8 mouse cellular contexts compared by ENCODE assay signal in the genomic region with DNA sequence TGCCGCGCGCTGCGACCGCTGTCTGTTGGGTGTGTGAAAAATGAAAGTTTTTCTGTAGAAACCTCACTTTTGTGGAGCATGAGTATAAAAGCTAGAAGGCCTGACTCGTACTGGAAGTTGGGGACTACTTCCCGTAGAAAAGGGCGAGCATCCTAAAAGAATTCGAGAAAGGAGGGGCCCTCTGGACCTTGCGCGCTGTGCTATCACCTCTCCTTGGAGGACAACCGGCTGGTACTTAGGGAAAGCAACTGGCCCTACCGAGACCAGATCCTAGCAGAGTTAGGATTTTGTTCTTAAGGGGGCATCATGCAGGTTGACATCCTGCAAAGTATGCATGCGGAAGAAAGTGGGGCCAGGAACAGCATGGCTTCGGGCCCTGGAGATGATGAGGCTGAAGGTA. TPM values are rescaled to one million over a fixed set of nuclear protein-coding genes. Genes with fewer than 3 reads are reported as not detected.
DNase-seq lines count a peak whose midpoint lies in the region; ATAC-seq and TF ChIP-seq lines count a peak whose summit lies in the region.

No protein-coding gene starts in this region.

- peak overlapping the region; percentile 96 for H3K27ac ChIP-seq in heart, embryonic 12.5 days (ENCODE audit: poor library complexity, severe bottlenecking)
- H3K27ac ChIP-seq in forebrain, embryonic 13.5 days, result 0 out of 2 replicates have a peak overlapping the region, but pooled peaks have one; percentile 95
- peak overlapping the region; percentile 95 for H3K27ac ChIP-seq in liver, embryonic 11.5 days (ENCODE audit: low read depth, low read length)
- H3K27ac ChIP-seq in small intestine, adult 2 months (ENCODE audit: insufficient read depth, low read depth, low read length), result peak overlapping the region; percentile 28; the same call in 1 of the 2 replicates

- H3K27me3 ChIP-seq in heart, embryonic 12.5 days (replicated peaks), result 0 out of 2 replicates have a peak, but pooled peaks cover 3% of the 10 kb centered on the region
- H3K27me3 ChIP-seq in G1E (ENCODE audit: insufficient read depth, low read length), result peaks cover 3% of the 10 kb centered on the region; the same call in 1 of the 2 replicates
- H3K27me3 ChIP-seq in forebrain, embryonic 13.5 days, result no peaks in the 10 kb centered on the region
- H3K27me3 ChIP-seq in liver, embryonic 11.5 days (replicated peaks; ENCODE audit: control insufficient read depth, insufficient read depth, low read length), result no peaks in the 10 kb centered on the region
- no peaks in the 10 kb centered on the region for H3K27me3 ChIP-seq in small intestine, adult 2 months (ENCODE audit: control insufficient read depth, insufficient read depth, low read length)

- DNase-seq in heart, postnatal 36 days, result no peak
- DNase-seq in G1E (ENCODE audit: low spot score), result no peak
- peak; percentile 57 for DNase-seq in liver, embryonic 11.5 days (ENCODE audit: low spot score)
- DNase-seq in layer of hippocampus, postnatal 10 days (ENCODE audit: low spot score in 2 of 2), result no peak
- no peak for DNase-seq in T-cell, adult 2 months (ENCODE audit: low spot score)

- no peaks in the 10 kb centered on the region for H3K9me3 ChIP-seq in heart, embryonic 12.5 days (replicated peaks)
- H3K9me3 ChIP-seq in G1E (replicated peaks), result no peaks in the 10 kb centered on the region
- H3K9me3 ChIP-seq in forebrain, embryonic 13.5 days (replicated peaks), result no peaks in the 10 kb centered on the region
- H3K9me3 ChIP-seq in liver, embryonic 11.5 days (ENCODE audit: control insufficient read depth, low read length), result no peaks in the 10 kb centered on the region

- H3K9ac ChIP-seq in heart, embryonic 12.5 days, result peak overlapping the region; percentile 96
- H3K9ac ChIP-seq in forebrain, embryonic 13.5 days, result peak overlapping the region; percentile 99
- peak overlapping the region; percentile 97 for H3K9ac ChIP-seq in liver, embryonic 11.5 days (ENCODE audit: low read depth, low read length)

- no peak for ATAC-seq in heart, embryonic 12.5 days (ENCODE audit: insufficient number of reproducible peaks, low FRiP score)
- no peak for ATAC-seq in G1E (ENCODE audit: extremely low read depth, insufficient number of reproducible peaks, low FRiP score, poor library complexity, severe bottlenecking)
- peak; percentile 2; the same call in 1 of the 2 replicates for ATAC-seq in forebrain, embryonic 13.5 days
- no peak for ATAC-seq in liver, embryonic 11.5 days (replicated peaks; ENCODE audit: low FRiP score)

- H3K4me1 ChIP-seq in heart, embryonic 12.5 days (replicated peaks), result peaks cover 36% of the 10 kb centered on the region
- H3K4me1 ChIP-seq in G1E (ENCODE audit: insufficient read depth, low read depth, low read length), result peaks cover 45% of the 10 kb centered on the region
- H3K4me1 ChIP-seq in forebrain, embryonic 13.5 days, result peaks cover 40% of the 10 kb centered on the region
- H3K4me1 ChIP-seq in liver, embryonic 11.5 days (replicated peaks; ENCODE audit: control insufficient read depth, insufficient read depth, low read length), result peaks cover 34% of the 10 kb centered on the region
- peaks cover 19% of the 10 kb centered on the region; the same call in 1 of the 2 replicates for H3K4me1 ChIP-seq in small intestine, adult 2 months (ENCODE audit: control insufficient read depth, insufficient read depth, insufficient read length, low read length)

- peak overlapping the region; percentile 99 for H3K4me2 ChIP-seq in heart, embryonic 12.5 days
- H3K4me2 ChIP-seq in forebrain, embryonic 13.5 days, result peak overlapping the region; percentile 91
- peak overlapping the region; percentile 92 for H3K4me2 ChIP-seq in liver, embryonic 11.5 days

- TF ChIP-seq CTCF in G1E (IDR thresholded peaks at IDR 0.05; ENCODE audit: low read depth, low read length), result no peak
- TF ChIP-seq CTCF in small intestine, adult 2 months (IDR thresholded peaks at IDR 0.05; ENCODE audit: extremely low read depth, insufficient read length, insufficient replicate concordance, low read depth, low read length), result no peak

- no peak for TF ChIP-seq POLR2A in small intestine, adult 2 months (IDR thresholded peaks at IDR 0.05; ENCODE audit: low read depth, low read length)

- H3K4me3 ChIP-seq in heart, embryonic 12.5 days, result peak overlapping the region; percentile 84
- H3K4me3 ChIP-seq in G1E (ENCODE audit: low read depth, low read length), result peak overlapping the region; percentile 97
- peak overlapping the region; percentile 100 for H3K4me3 ChIP-seq in forebrain, embryonic 13.5 days
- peak overlapping the region; percentile 98 for H3K4me3 ChIP-seq in liver, embryonic 11.5 days (ENCODE audit: low read depth, low read length)
- peak overlapping the region; percentile 73 for H3K4me3 ChIP-seq in small intestine, adult 2 months (ENCODE audit: low read depth, low read length)

- WGBS in heart, embryonic 12.5 days, result 5% methylated on average over 15 of the region's 15 CpGs
- 2% methylated on average over 15 of the region's 15 CpGs for WGBS in forebrain, embryonic 13.5 days
- 5% methylated on average over 15 of the region's 15 CpGs for WGBS in liver, embryonic 11.5 days
- 4% methylated on average over 15 of the region's 15 CpGs for WGBS in small intestine, adult 2 months

- intact Hi-C loops in heart, postnatal 36 days (cut with DNase I), result loop anchor here (2.0 to 10.0 kb wide), 3 partner anchors 64 to 760 kb away; partner anchors contain the start of genes Paxbp1 and Sod1

- no peaks in the 10 kb centered on the region for H3K36me3 ChIP-seq in heart, embryonic 12.5 days
- peaks cover 15% of the 10 kb centered on the region for H3K36me3 ChIP-seq in G1E (replicated peaks)
- H3K36me3 ChIP-seq in forebrain, embryonic 13.5 days (ENCODE audit: poor library complexity, severe bottlenecking), result no peaks in the 10 kb centered on the region
- H3K36me3 ChIP-seq in liver, embryonic 11.5 days (ENCODE audit: control insufficient read depth, insufficient read depth, low read length), result 0 out of 2 replicates have a peak, but pooled peaks cover 4% of the 10 kb centered on the region
- no peaks in the 10 kb centered on the region for H3K36me3 ChIP-seq in small intestine, adult 2 months (ENCODE audit: control insufficient read depth, insufficient read depth, low read length)

RNA-seq across cellular contexts. Expression of gene Scaf4, which starts 0.6 kb away (rescaled TPM):
- polyA plus RNA-seq in heart, embryonic 12.5 days (2016; fragmentation: Nextera tagmentation; extraction: Ambion mirVana), result 27.3 and 29.7 TPM in 2 replicates
- 10 to 100 TPM; 18.1 to 22.0 TPM for total RNA-seq in heart, postnatal 36 days (2021)
- total RNA-seq in G1E (2014; fragmentation: Nextera tagmentation) (186 and 193 TPM in 2 replicates), G1E (2017) (12.2 and 14.8 TPM in 2 replicates)
- 215 and 227 TPM in 2 replicates for polyA plus RNA-seq in G1E (2012)
- polyA plus RNA-seq in forebrain, embryonic 13.5 days (2015; fragmentation: Nextera tagmentation; extraction: Ambion mirVana), result 25.7 and 27.8 TPM in 2 replicates
- polyA plus RNA-seq in liver, embryonic 11.5 days (2014; fragmentation: Nextera tagmentation; extraction: Ambion mirVana), result 34.7 and 38.4 TPM in 2 replicates
- polyA plus RNA-seq in small intestine, adult 2 months (2012; rRNA removed), result 20.9 and 43.4 TPM in 2 replicates
- total RNA-seq in layer of hippocampus, postnatal 10 days (2021), result 10 to 100 TPM; 52.1 to 57.5 TPM

Comparison
In these comparisons a context has a peak if more than half of its experiments do, and no peak if none do; other contexts are left out.
1. H3K27ac ChIP-seq: peak in every context shown above with its lines; median percentile 96 in heart, embryonic 12.5 days; 95 in forebrain, embryonic 13.5 days; 95 in liver, embryonic 11.5 days; 28 in small intestine, adult 2 months.